Mouse (Mus musculus) left cerebral cortex, postnatal 4 days (tissue): ENCODE measurements around the gene Tmem95. TPM values are rescaled to one million over a fixed set of nuclear protein-coding genes. Genes with fewer than 3 reads are reported as not detected.

Experiments
- microRNA-seq: library from miRNA; unstranded; fragments of <30 nt; microRNA quantifications from one replicate; pipeline ENCODE4 v1.2.0, GENCODE M21; 2022
- total RNA-seq, 2 experiments: library from RNA; stranded (reverse); gene quantifications; 2 replicates each; pipeline ENCODE4 v1.2.3; 2021

Gene Tmem95
- total RNA-seq, 2 experiments from 2014 or later = not detected

Small RNAs within 50 kb of the gene (microRNA-seq; reads per million reads assigned to microRNA genes)
- not detected for gene Mir6924

Other genes with a start within 250 kb of the Tmem95 start
- gene Fxr2, start 245.0 kb downstream of the Tmem95 start, total RNA-seq = 100 to 1,000 TPM in 1 of 2 experiments, 10 to 100 TPM in 1; 98.2 to 107 TPM
- not detected for gene Sox15, start 222.7 kb downstream of the Tmem95 start, total RNA-seq
- gene Mpdu1, start 215.4 kb downstream of the Tmem95 start, total RNA-seq = 10 to 100 TPM; 83.6 to 85.3 TPM
- gene Cd68, start 211.9 kb downstream of the Tmem95 start, total RNA-seq = 1 to 10 TPM; 7.1 to 8.5 TPM
- 100 to 1,000 TPM; 661 to 680 TPM for gene Eif4a1, start 205.6 kb downstream of the Tmem95 start, total RNA-seq
- 100 to 1,000 TPM; 117 to 129 TPM for gene Senp3, start 195.9 kb downstream of the Tmem95 start, total RNA-seq
- 1 to 10 TPM in 1 of 2 experiments, under 1 TPM in 1; 0.93 to 1.3 TPM for gene Tnfsf13, start 192.2 kb downstream of the Tmem95 start, total RNA-seq
- 1 to 10 TPM; 6.4 to 8.7 TPM for gene Tnfsf12, start 182.2 kb downstream of the Tmem95 start, total RNA-seq
- under 1 TPM; 0.30 to 0.97 TPM for gene Tnfsfm13, start 181.9 kb downstream of the Tmem95 start, total RNA-seq
- gene Polr2a, start 119.4 kb downstream of the Tmem95 start, total RNA-seq = 10 to 100 TPM; 49.6 to 54.6 TPM
- not detected for gene Slc35g3, start 116.0 kb downstream of the Tmem95 start, total RNA-seq
- gene Zbtb4, start 112.1 kb downstream of the Tmem95 start, total RNA-seq = 10 to 100 TPM; 47.9 to 52.5 TPM
- gene Chrnb1, start 82.1 kb downstream of the Tmem95 start, total RNA-seq = 1 to 10 TPM in 1 of 2 experiments, under 1 TPM in 1; 0.48 to 1.5 TPM
- 10 to 100 TPM; 25.2 to 29.6 TPM for gene Fgf11, start 76.2 kb downstream of the Tmem95 start, total RNA-seq
- gene Tmem102, start 72.4 kb downstream of the Tmem95 start, total RNA-seq = not detected
- gene Gm39566, start 62.7 kb downstream of the Tmem95 start, total RNA-seq = not detected
- not detected for gene Spem2, start 59.6 kb downstream of the Tmem95 start, total RNA-seq
- 1 to 10 TPM in 1 of 2 experiments, under 1 TPM in 1; 0.93 to 1.1 TPM for gene Spem1, start 55.8 kb downstream of the Tmem95 start, total RNA-seq
- gene Nlgn2, start 40.2 kb downstream of the Tmem95 start, total RNA-seq = 100 to 1,000 TPM; 237 to 257 TPM
- 100 to 1,000 TPM; 140 to 155 TPM for gene Tmem256, start 39.5 kb downstream of the Tmem95 start, total RNA-seq
- 10 to 100 TPM; 46.2 to 52.1 TPM for gene Plscr3, start 31.6 kb downstream of the Tmem95 start, total RNA-seq
- not detected for gene Tnk1, start 19.3 kb downstream of the Tmem95 start, total RNA-seq
- gene Kctd11, start 3.4 kb upstream of the Tmem95 start, total RNA-seq = 1 to 10 TPM in 1 of 2 experiments, under 1 TPM in 1; 0.38 to 1.0 TPM
- gene Acap1, start 17.5 kb upstream of the Tmem95 start, total RNA-seq = under 1 TPM; 0.50 to 0.72 TPM
- 10 to 100 TPM in 1 of 2 experiments, 1 to 10 TPM in 1; 8.3 to 10.7 TPM for gene 2810408A11Rik, start 23.0 kb upstream of the Tmem95 start, total RNA-seq
- gene Neurl4, start 23.1 kb upstream of the Tmem95 start, total RNA-seq = 100 to 1,000 TPM; 157 to 165 TPM
- gene Gps2, start 35.9 kb upstream of the Tmem95 start, total RNA-seq = 10 to 100 TPM; 37.8 to 38.3 TPM
- 100 to 1,000 TPM; 539 to 555 TPM for gene Eif5a, start 43.9 kb upstream of the Tmem95 start, total RNA-seq
- 10 to 100 TPM; 16.1 to 23.5 TPM for gene Ybx2, start 57.8 kb upstream of the Tmem95 start, total RNA-seq
- 1 to 10 TPM; 1.7 to 3.2 TPM for gene Slc2a4, start 70.2 kb upstream of the Tmem95 start, total RNA-seq
- not detected for gene Cldn7, start 86.8 kb upstream of the Tmem95 start, total RNA-seq
- gene Ctdnep1, start 103.1 kb upstream of the Tmem95 start, total RNA-seq = 100 to 1,000 TPM in 1 of 2 experiments, 10 to 100 TPM in 1; 89.3 to 102 TPM
- 100 to 1,000 TPM; 112 to 116 TPM for gene Elp5, start 104.5 kb upstream of the Tmem95 start, total RNA-seq
- 100 to 1,000 TPM; 303 to 307 TPM for gene Gabarap, start 113.1 kb upstream of the Tmem95 start, total RNA-seq
- gene Phf23, start 117.8 kb upstream of the Tmem95 start, total RNA-seq = 10 to 100 TPM; 46.2 to 48.7 TPM
- gene Dvl2, start 122.6 kb upstream of the Tmem95 start, total RNA-seq = 10 to 100 TPM; 38.8 to 40.1 TPM
- gene Acadvl, start 137.4 kb upstream of the Tmem95 start, total RNA-seq = 10 to 100 TPM; 44.8 to 45.0 TPM
- gene Dlg4, start 138.9 kb upstream of the Tmem95 start, total RNA-seq = 100 to 1,000 TPM; 496 to 497 TPM
- gene Asgr1, start 176.1 kb upstream of the Tmem95 start, total RNA-seq = 1 to 10 TPM; 3.7 to 3.9 TPM
- gene Asgr2, start 214.6 kb upstream of the Tmem95 start, total RNA-seq = not detected